Mouse (Mus musculus): Measurements from ENCODE around the gene Sox30. TPM values are rescaled to one million over a fixed set of nuclear protein-coding genes. Genes with fewer than 3 reads are reported as not detected.

The Sox30 gene
- polyA plus RNA-seq (2016; fragmentation: Nextera tagmentation; extraction: Ambion mirVana): 0.05 and 0.09 TPM in 2 replicates

- H3K9me3 ChIP-seq (replicated peaks): 0 out of 2 replicates have a peak, but pooled peaks cover 5% of the 10 kb centered on the region
- DNase-seq (ENCODE audit: low spot score): peak; percentile 81
- H3K27ac ChIP-seq (replicated peaks): peak within 1 kb of the TSS; percentile 89
- peaks cover 14% of the 10 kb centered on the region for H3K4me1 ChIP-seq
- peak within 1 kb of the TSS; percentile 66 for H3K4me3 ChIP-seq
- H3K36me3 ChIP-seq: no peaks in the 10 kb centered on the region
- peaks cover 26% of the 10 kb centered on the region for H3K27me3 ChIP-seq (ENCODE audit: low read depth, poor library complexity, severe bottlenecking)
- 9% methylated on average over 108 of the region's 115 CpGs for WGBS
Observed at GRCm38 (mm10) chr11:45979946-45980892, at the start of gene Sox30. Sox30 (plus strand) TSS chr11:45980310.

GRCm38 (mm10) chr11:45932771-45933170 is 47.3 kb upstream of the Sox30 start:
- no peak overlapping the region for H3K4me3 ChIP-seq
- DNase-seq (ENCODE audit: low spot score): no peak
- H3K4me1 ChIP-seq: no peaks in the 10 kb centered on the region
- no peaks in the 10 kb centered on the region for H3K9me3 ChIP-seq (replicated peaks)
- H3K36me3 ChIP-seq: peaks cover 79% of the 10 kb centered on the region
- no peak overlapping the region for H3K27ac ChIP-seq (replicated peaks)
- H3K27me3 ChIP-seq (ENCODE audit: low read depth, poor library complexity, severe bottlenecking): no peaks in the 10 kb centered on the region
- WGBS: 93% methylated on average over 10 of the region's 10 CpGs

GRCm38 (mm10) chr11:45937478-45937877 is 42.6 kb upstream of the Sox30 start:
- WGBS: 95% methylated on average over 8 of the region's 8 CpGs
- H3K4me1 ChIP-seq: 0 out of 2 replicates have a peak, but pooled peaks cover 8% of the 10 kb centered on the region
- DNase-seq (ENCODE audit: low spot score): no peak
- no peaks in the 10 kb centered on the region for H3K9me3 ChIP-seq (replicated peaks)
- H3K27me3 ChIP-seq (ENCODE audit: low read depth, poor library complexity, severe bottlenecking): no peaks in the 10 kb centered on the region
- H3K36me3 ChIP-seq: peaks cover 65% of the 10 kb centered on the region
- no peak overlapping the region for H3K27ac ChIP-seq (replicated peaks)
- no peak overlapping the region for H3K4me3 ChIP-seq

GRCm38 (mm10) chr11:45938917-45939316 is 41.2 kb upstream of the Sox30 start:
- Histone ChIP-seq H3K27ac (replicated peaks) (no peak overlapping the region), H3K4me1 (peaks cover 22% of the 10 kb centered on the region), H3K27me3 (ENCODE audit: low read depth, poor library complexity, severe bottlenecking) (no peaks in the 10 kb centered on the region), H3K9me3 (replicated peaks) (no peaks in the 10 kb centered on the region), H3K36me3 (peaks cover 50% of the 10 kb centered on the region), H3K4me3 (no peak overlapping the region)
- no peak for DNase-seq (ENCODE audit: low spot score)
- 97% methylated on average over 8 of the region's 8 CpGs for WGBS

- no peaks in the 10 kb centered on the region for H3K27me3 ChIP-seq (ENCODE audit: low read depth, poor library complexity, severe bottlenecking)
- no peak overlapping the region for H3K27ac ChIP-seq (replicated peaks)
- H3K9me3 ChIP-seq (replicated peaks): no peaks in the 10 kb centered on the region
- H3K4me3 ChIP-seq: no peak overlapping the region
- DNase-seq (ENCODE audit: low spot score): no peak
- 92% methylated on average over 7 of the region's 7 CpGs for WGBS
- peaks cover 26% of the 10 kb centered on the region for H3K4me1 ChIP-seq
- peaks cover 17% of the 10 kb centered on the region for H3K36me3 ChIP-seq
Observed at GRCm38 (mm10) chr11:45942281-45942680, 37.8 kb upstream of the Sox30 start.

- DNase-seq (ENCODE audit: low spot score): no peak
- 80% methylated on average over 7 of the region's 7 CpGs for WGBS
- Histone ChIP-seq H3K9me3 (replicated peaks) (no peaks in the 10 kb centered on the region), H3K4me1 (peaks cover 26% of the 10 kb centered on the region), H3K27me3 (ENCODE audit: low read depth, poor library complexity, severe bottlenecking) (no peaks in the 10 kb centered on the region), H3K4me3 (peak overlapping the region; percentile 94), H3K36me3 (peaks cover 16% of the 10 kb centered on the region), H3K27ac (replicated peaks) (0 out of 2 replicates have a peak overlapping the region, but pooled peaks have one; percentile 93)
Observed at GRCm38 (mm10) chr11:45943108-45943705, 36.9 kb upstream of the Sox30 start.

- H3K4me3 ChIP-seq: peak overlapping the region; percentile 94
- peaks cover 24% of the 10 kb centered on the region for H3K36me3 ChIP-seq
- H3K9me3 ChIP-seq (replicated peaks): no peaks in the 10 kb centered on the region
- peak; percentile 30 for DNase-seq (ENCODE audit: low spot score)
- H3K27me3 ChIP-seq (ENCODE audit: low read depth, poor library complexity, severe bottlenecking): no peaks in the 10 kb centered on the region
- H3K4me1 ChIP-seq: peaks cover 26% of the 10 kb centered on the region
- peak overlapping the region; percentile 93 for H3K27ac ChIP-seq (replicated peaks)
- WGBS: under 1% methylated on average over 49 of the region's 49 CpGs
Observed at GRCm38 (mm10) chr11:45943891-45944642, 36.0 kb upstream of the Sox30 start.

GRCm38 (mm10) chr11:45944643-45945156 is 35.4 kb upstream of the Sox30 start, which contains the start of gene Lsm11:
Lsm11 (minus strand) TSS chr11:45944935.
- peak within 1 kb of the TSS; percentile 93 for H3K27ac ChIP-seq (replicated peaks)
- peaks cover 26% of the 10 kb centered on the region for H3K4me1 ChIP-seq
- H3K36me3 ChIP-seq: peaks cover 30% of the 10 kb centered on the region
- no peaks in the 10 kb centered on the region for H3K27me3 ChIP-seq (ENCODE audit: low read depth, poor library complexity, severe bottlenecking)
- H3K4me3 ChIP-seq: peak within 1 kb of the TSS; percentile 94
- H3K9me3 ChIP-seq (replicated peaks): no peaks in the 10 kb centered on the region
- peak; percentile 96 for DNase-seq (ENCODE audit: low spot score)
- WGBS: under 1% methylated on average over 55 of the region's 55 CpGs

GRCm38 (mm10) chr11:45946796-45947195 is 33.3 kb upstream of the Sox30 start:
- peaks cover 36% of the 10 kb centered on the region for H3K36me3 ChIP-seq
- WGBS: 90% methylated on average over 4 of the region's 4 CpGs
- H3K27ac ChIP-seq (replicated peaks): no peak overlapping the region
- H3K4me1 ChIP-seq: peaks cover 21% of the 10 kb centered on the region
- H3K9me3 ChIP-seq (replicated peaks): no peaks in the 10 kb centered on the region
- no peaks in the 10 kb centered on the region for H3K27me3 ChIP-seq (ENCODE audit: low read depth, poor library complexity, severe bottlenecking)
- H3K4me3 ChIP-seq: no peak overlapping the region
- DNase-seq (ENCODE audit: low spot score): no peak

GRCm38 (mm10) chr11:45947491-45947890 is 32.6 kb upstream of the Sox30 start:
- Histone ChIP-seq H3K36me3 (peaks cover 42% of the 10 kb centered on the region), H3K4me3 (no peak overlapping the region), H3K4me1 (peaks cover 22% of the 10 kb centered on the region), H3K9me3 (replicated peaks) (no peaks in the 10 kb centered on the region), H3K27ac (replicated peaks) (no peak overlapping the region), H3K27me3 (ENCODE audit: low read depth, poor library complexity, severe bottlenecking) (no peaks in the 10 kb centered on the region)
- DNase-seq (ENCODE audit: low spot score): no peak
- WGBS: 90% methylated on average over 2 of the region's 2 CpGs

- Histone ChIP-seq H3K36me3 (peaks cover 23% of the 10 kb centered on the region), H3K9me3 (replicated peaks) (no peaks in the 10 kb centered on the region), H3K4me3 (peak within 1 kb of the TSS; percentile 74), H3K27me3 (ENCODE audit: low read depth, poor library complexity, severe bottlenecking) (no peaks in the 10 kb centered on the region), H3K4me1 (peaks cover 14% of the 10 kb centered on the region), H3K27ac (replicated peaks) (peak within 1 kb of the TSS; percentile 86)
- under 1% methylated on average over 32 of the region's 32 CpGs for WGBS
- DNase-seq (ENCODE audit: low spot score): peak; percentile 92
Observed at GRCm38 (mm10) chr11:45955127-45955627, 24.9 kb upstream of the Sox30 start, which contains the start of gene Thg1l. Thg1l (minus strand) TSS chr11:45955494.

GRCm38 (mm10) chr11:45959598-45959997 is 20.5 kb upstream of the Sox30 start:
- H3K27me3 ChIP-seq (ENCODE audit: low read depth, poor library complexity, severe bottlenecking): no peaks in the 10 kb centered on the region
- WGBS: 83% methylated on average over 3 of the region's 3 CpGs
- DNase-seq (ENCODE audit: low spot score): no peak
- peaks cover 5% of the 10 kb centered on the region for H3K4me1 ChIP-seq
- no peaks in the 10 kb centered on the region; the same call in 1 of the 2 replicates for H3K9me3 ChIP-seq (replicated peaks)
- no peak overlapping the region for H3K4me3 ChIP-seq
- H3K27ac ChIP-seq (replicated peaks): no peak overlapping the region
- H3K36me3 ChIP-seq: no peaks in the 10 kb centered on the region

All from midbrain, embryonic 10.5 days (tissue).